Mouse (Mus musculus): ENCODE measurements around the gene Clock.

Gene Clock

GRCm38 (mm10) chr5:76304452-76305341 lies at the start of gene Clock:
Clock (minus strand) TSS chr5:76304792.
- DNase-seq, result peak; percentile 94 to 96

GRCm38 (mm10) chr5:76351953-76352611 lies 47.5 kb upstream of the Clock start:
- DNase-seq, result no peak

- DNase-seq, result no peak
These were observed 46.9 kb upstream of the Clock start for GRCm38 (mm10) chr5:76351537-76351936.

GRCm38 (mm10) chr5:76346137-76346536 lies 41.5 kb upstream of the Clock start:
- DNase-seq, result peak in 1 of 2 experiments; percentile 38

- no peak for DNase-seq
These were observed 36.3 kb upstream of the Clock start for GRCm38 (mm10) chr5:76340931-76341330.

GRCm38 (mm10) chr5:76337100-76337499 lies 32.5 kb upstream of the Clock start:
- no peak for DNase-seq

- DNase-seq, result no peak
These were observed 29.2 kb upstream of the Clock start for GRCm38 (mm10) chr5:76333833-76334232.

GRCm38 (mm10) chr5:76330953-76331352 lies 26.4 kb upstream of the Clock start, which contains the start of gene Pdcl2:
Pdcl2 (minus strand) TSS chr5:76331156.
- no peak for DNase-seq

- no peak for DNase-seq
These were observed 22.7 kb upstream of the Clock start for GRCm38 (mm10) chr5:76327296-76327695.

- no peak for DNase-seq
These were observed 20.5 kb upstream of the Clock start for GRCm38 (mm10) chr5:76325113-76325512.

- DNase-seq, result no peak
These were observed 16.9 kb upstream of the Clock start for GRCm38 (mm10) chr5:76321249-76322196.

- DNase-seq, result no peak
These were observed 3.6 kb upstream of the Clock start for GRCm38 (mm10) chr5:76308206-76308605.

- no peak for DNase-seq
These were observed 1.7 kb upstream of the Clock start for GRCm38 (mm10) chr5:76306261-76306660.

- DNase-seq, result peak; percentile 14 to 27
These were observed 1.0 kb upstream of the Clock start for GRCm38 (mm10) chr5:76305616-76306015.

GRCm38 (mm10) chr5:76303745-76304451 lies 694 bp downstream of the Clock start:
- peak; percentile 92 to 97 for DNase-seq

GRCm38 (mm10) chr5:76303379-76303744 lies 1.2 kb downstream of the Clock start:
- DNase-seq, result no peak

GRCm38 (mm10) chr5:76302009-76302408 lies 2.6 kb downstream of the Clock start:
- no peak for DNase-seq

- DNase-seq, result peak; percentile 28 to 50
These were observed 15.3 kb downstream of the Clock start for GRCm38 (mm10) chr5:76289234-76289691.

- no peak for DNase-seq
These were observed 16.3 kb downstream of the Clock start for GRCm38 (mm10) chr5:76288256-76288655.

- DNase-seq, result no peak
These were observed 17.5 kb downstream of the Clock start for GRCm38 (mm10) chr5:76287062-76287461.

GRCm38 (mm10) chr5:76285699-76286098 lies 18.9 kb downstream of the Clock start:
- DNase-seq, result no peak

GRCm38 (mm10) chr5:76283890-76284289 lies 20.7 kb downstream of the Clock start:
- no peak for DNase-seq

Data from cerebellum, postnatal 25 days (tissue).